Mouse (Mus musculus) heart, adult 2 months (tissue): ENCODE data around the gene Zfp287. TPM values are rescaled to one million over a fixed set of nuclear protein-coding genes. Genes with fewer than 3 reads are reported as not detected.

Source experiments
- DNase-seq, 2 experiments: peaks; one replicate each; pipeline ENCODE4 v3.0.0; 2021
- H3K27ac ChIP-seq: fragments of 200-600 bp; 2 replicates; pipeline ENCODE4 v1.8.1; 2022
- H3K27me3 ChIP-seq: fragments of 200-500 bp; 2 replicates; pipeline ENCODE4 v1.6.1; 2012; ENCODE audit warnings: mild to moderate bottlenecking, low read length, inconsistent platforms, mixed read lengths; ENCODE audit not compliant: control insufficient read depth, insufficient read depth
- H3K36me3 ChIP-seq: fragments of 200-500 bp; 2 replicates; pipeline ENCODE4 v1.6.1; 2012; ENCODE audit warnings: low read length, inconsistent platforms; ENCODE audit not compliant: control insufficient read depth, insufficient read depth
- H3K4me1 ChIP-seq: fragments of 200-500 bp; 2 replicates; pipeline ENCODE4 v1.6.1; 2011; ENCODE audit warnings: low read length; ENCODE audit not compliant: control insufficient read depth, insufficient read depth
- H3K4me3 ChIP-seq: fragments of 200-600 bp; 2 replicates; pipeline ENCODE4 v1.8.1; 2022
- H3K79me2 ChIP-seq: fragments of 200-500 bp; replicated peaks from 2 replicates; pipeline ENCODE4 v1.6.1; 2012; ENCODE audit warnings: mild to moderate bottlenecking, inconsistent platforms, low read length, moderate library complexity, mixed read lengths; ENCODE audit not compliant: control insufficient read depth, insufficient read depth
- H3K9ac ChIP-seq: fragments of 200-500 bp; 2 replicates; pipeline ENCODE4 v1.6.1; 2012; ENCODE audit warnings: low read depth, mild to moderate bottlenecking, control low read depth, inconsistent platforms, low read length, mixed read lengths
- CTCF ChIP-seq: fragments of 200-600 bp; IDR thresholded peaks from 2 replicates; pipeline ENCODE4 v1.8.1; 2022; ENCODE audit warnings: antibody characterized with exemption, mild to moderate bottlenecking, moderate library complexity
- EP300 ChIP-seq: fragments of 200-500 bp; IDR thresholded peaks from 2 replicates; pipeline ENCODE4 v1.6.1; 2011; ENCODE audit warnings: low read depth, low read length, control low read depth; ENCODE audit not compliant: insufficient read depth
- POLR2A ChIP-seq: fragments of 200-500 bp; IDR thresholded peaks from 2 replicates; pipeline ENCODE4 v1.6.1; 2011; ENCODE audit warnings: mild to moderate bottlenecking, low read depth, low read length, control low read depth; ENCODE audit not compliant: insufficient read depth
- WGBS: fragments of 180-500 bp; shearing (Covaris S2); methylation state at CpG from one replicate; pipeline ENCODE4 v1.1.7; 2018; 5-methylcytosine and 5-hydroxymethylcytosine counted together
- intact Hi-C: fragments of 180-260 bp; cut with DNase I; formaldehyde crosslinking; loops from one replicate; pipeline ENCODE4 v1.15.1; 2025
- polyA plus RNA-seq: library from polyadenylated mRNA; depleted of rRNA; stranded (reverse); fragments of >200 nt; gene quantifications from 2 replicates; pipeline ENCODE4 v1.2.3, GENCODE M21; 2012; rRNA removed
- total RNA-seq, 2 experiments: library from RNA; stranded (reverse); gene quantifications; 2 replicates each; pipeline ENCODE4 v1.2.3; 2021

The Zfp287 gene
- total and polyA plus RNA-seq, 3 experiments: 1.4 to 2.5 (median 1.9) TPM

GRCm38 (mm10) chr11:62652080-62652479 is 79.6 kb downstream of the Zfp287 start:
- H3K27me3 ChIP-seq: no peaks in the 10 kb centered on the region
- WGBS: 91% methylated on average over 3 of the region's 3 CpGs
- no peak for TF ChIP-seq EP300
- TF ChIP-seq POLR2A: no peak
- TF ChIP-seq CTCF: no peak
- DNase-seq: no peak
- no peaks in the 10 kb centered on the region for H3K36me3 ChIP-seq
- intact Hi-C loops: no loop called here
- H3K9ac ChIP-seq: no peak overlapping the region
- no peak overlapping the region for H3K4me3 ChIP-seq
- H3K27ac ChIP-seq: no peak overlapping the region
- H3K79me2 ChIP-seq: peaks cover 2% of the 10 kb centered on the region; the same call in 1 of the 2 replicates
- H3K4me1 ChIP-seq: peaks cover 10% of the 10 kb centered on the region

GRCm38 (mm10) chr11:62651563-62651962 is 80.1 kb downstream of the Zfp287 start:
- no peaks in the 10 kb centered on the region for H3K79me2 ChIP-seq
- H3K27ac ChIP-seq: no peak overlapping the region
- H3K27me3 ChIP-seq: no peaks in the 10 kb centered on the region
- peaks cover 10% of the 10 kb centered on the region for H3K4me1 ChIP-seq
- H3K4me3 ChIP-seq: no peak overlapping the region
- TF ChIP-seq CTCF: no peak
- no peak for TF ChIP-seq POLR2A
- TF ChIP-seq EP300: no peak
- 72% methylated on average over 3 of the region's 3 CpGs for WGBS
- H3K36me3 ChIP-seq: no peaks in the 10 kb centered on the region
- DNase-seq: no peak
- intact Hi-C loops: no loop called here
- no peak overlapping the region for H3K9ac ChIP-seq

Other genes starting within 250 kb of the Zfp287 start
- 10 to 100 TPM; 25.0 to 25.8 TPM for gene Cenpv, start 192.6 kb downstream of the Zfp287 start, total RNA-seq
- 30.8 and 54.7 TPM in 2 replicates for gene Cenpv, start 192.6 kb downstream of the Zfp287 start, polyA plus RNA-seq
- 100 to 1,000 TPM; 626 to 699 TPM for gene Ubb, start 180.7 kb downstream of the Zfp287 start, total RNA-seq
- 1,026 and 1,119 TPM in 2 replicates for gene Ubb, start 180.7 kb downstream of the Zfp287 start, polyA plus RNA-seq
- 1 to 10 TPM; 2.6 to 3.5 TPM for gene Trpv2, start 157.4 kb downstream of the Zfp287 start, total RNA-seq
- gene Trpv2, start 157.4 kb downstream of the Zfp287 start, polyA plus RNA-seq: 4.6 and 5.6 TPM in 2 replicates
- 1 to 10 TPM; 3.3 to 4.2 TPM for gene Lrrc75a, start 83.4 kb downstream of the Zfp287 start, total RNA-seq
- 6.2 and 9.6 TPM in 2 replicates for gene Lrrc75a, start 83.4 kb downstream of the Zfp287 start, polyA plus RNA-seq
- 1 to 10 TPM; 5.8 to 8.6 TPM for gene Mmgt2, start 83.2 kb downstream of the Zfp287 start, total RNA-seq
- gene Mmgt2, start 83.2 kb downstream of the Zfp287 start, polyA plus RNA-seq: 8.7 and 8.9 TPM in 2 replicates
- gene Gm10428, start 21.2 kb upstream of the Zfp287 start, total RNA-seq: not detected
- gene Gm10428, start 21.2 kb upstream of the Zfp287 start, polyA plus RNA-seq: not detected in 2 replicates
- under 1 TPM; 0.41 to 0.42 TPM for gene Zfp286, start 57.6 kb upstream of the Zfp287 start, total RNA-seq
- gene Zfp286, start 57.6 kb upstream of the Zfp287 start, polyA plus RNA-seq: 0.70 and 1.3 TPM in 2 replicates
- gene Trim16, start 88.3 kb upstream of the Zfp287 start, total RNA-seq: 1 to 10 TPM; 6.5 to 7.4 TPM
- 4.0 and 5.9 TPM in 2 replicates for gene Trim16, start 88.3 kb upstream of the Zfp287 start, polyA plus RNA-seq
- gene Fbxw10, start 115.2 kb upstream of the Zfp287 start, total RNA-seq: under 1 TPM; 0.16 to 0.34 TPM
- 0.29 and 0.70 TPM in 2 replicates for gene Fbxw10, start 115.2 kb upstream of the Zfp287 start, polyA plus RNA-seq
- gene Tvp23b, start 147.6 kb upstream of the Zfp287 start, total RNA-seq: 10 to 100 TPM; 21.9 to 24.5 TPM
- 9.7 and 17.7 TPM in 2 replicates for gene Tvp23b, start 147.6 kb upstream of the Zfp287 start, polyA plus RNA-seq
- not detected for gene Cdrt4, start 219.3 kb upstream of the Zfp287 start, total RNA-seq
- gene Cdrt4, start 219.3 kb upstream of the Zfp287 start, polyA plus RNA-seq: 1.4 TPM in 1 of 2 replicates, not detected in the other